Mouse (Mus musculus): ENCODE results near the gene Slc35g3.

- TF ChIP-seq CHD2 (IDR thresholded peaks at IDR 0.05; ENCODE audit: low read depth, low read length): 0 out of 2 replicates have a peak, but pooled peaks have one; percentile 15
- TF ChIP-seq ZNF384 (IDR thresholded peaks at IDR 0.05; ENCODE audit: low read depth, low read length): no peak; the same call in 1 of the 2 replicates
- no peak for TF ChIP-seq MAFK (IDR thresholded peaks at IDR 0.05; ENCODE audit: insufficient read depth, low read depth, low read length)
- no peak for TF ChIP-seq HCFC1 (IDR thresholded peaks at IDR 0.05; ENCODE audit: borderline replicate concordance, insufficient read depth, low read length)
- no peak for TF ChIP-seq ZC3H11A (IDR thresholded peaks at IDR 0.05; ENCODE audit: borderline replicate concordance, low read depth, low read length)
Observed at GRCm38 (mm10) chr11:69754701-69755100, 7.1 kb downstream of the Slc35g3 start.

Measured in ES-E14 (cell line).